Mouse (Mus musculus): Measurements from ENCODE around the gene Trpv4. TPM values are rescaled to one million over a fixed set of nuclear protein-coding genes. Genes with fewer than 3 reads are reported as not detected.

Gene Trpv4
- total RNA-seq, 2 experiments from 2014 or later, result 2.8 to 3.1 TPM

DNA sequence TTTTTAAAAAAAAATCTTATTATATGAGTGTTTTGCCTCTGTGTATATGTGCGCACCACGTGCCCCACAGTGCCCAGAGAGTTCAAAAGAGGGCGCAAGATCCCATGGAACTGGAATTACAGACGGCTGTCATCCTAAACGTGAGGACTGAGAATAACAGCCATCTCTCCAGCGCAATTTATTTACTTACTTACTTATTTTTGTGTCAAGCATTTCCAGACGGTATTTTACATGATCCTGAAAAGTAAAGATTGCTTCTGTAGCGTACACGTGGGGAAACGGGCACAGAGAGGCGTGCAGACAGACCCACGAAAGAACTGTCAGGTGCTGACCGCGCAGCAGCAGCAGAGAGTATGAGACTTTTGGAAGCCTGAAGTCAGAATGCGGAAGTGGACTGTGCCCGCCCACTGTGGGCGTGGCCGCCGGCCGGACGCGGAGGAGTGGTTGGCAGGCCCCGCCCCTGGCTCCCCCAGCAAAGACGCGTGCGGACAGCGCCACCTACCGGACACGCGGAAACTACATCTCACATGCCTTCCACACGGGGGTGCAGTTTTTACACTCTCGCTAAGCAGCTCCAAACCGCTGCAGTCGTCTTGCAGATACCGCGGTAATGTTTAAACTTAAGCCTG is 9.1 kb upstream of the Trpv4 start:
- DNase-seq, result peak; percentile 100

DNA sequence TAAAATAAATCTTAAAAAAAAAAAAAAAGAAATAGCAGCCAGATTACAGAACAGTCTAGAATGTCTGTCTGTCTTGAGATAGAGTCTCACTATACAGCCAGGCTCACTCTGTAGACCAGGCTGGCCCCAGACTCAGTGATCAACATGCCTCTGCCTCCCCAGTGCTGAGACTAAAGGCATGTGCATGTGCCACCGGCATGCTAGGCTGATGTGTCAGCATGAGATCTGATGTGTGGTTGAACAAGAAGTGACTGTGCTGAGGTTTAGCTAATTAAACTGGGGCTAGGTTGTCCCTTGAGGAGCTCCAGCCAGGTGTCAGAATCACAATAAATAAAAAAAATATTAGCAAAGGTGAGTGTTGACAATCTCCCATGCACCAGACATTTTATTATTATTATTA is 8.4 kb upstream of the Trpv4 start:
- no peak for DNase-seq

DNA sequence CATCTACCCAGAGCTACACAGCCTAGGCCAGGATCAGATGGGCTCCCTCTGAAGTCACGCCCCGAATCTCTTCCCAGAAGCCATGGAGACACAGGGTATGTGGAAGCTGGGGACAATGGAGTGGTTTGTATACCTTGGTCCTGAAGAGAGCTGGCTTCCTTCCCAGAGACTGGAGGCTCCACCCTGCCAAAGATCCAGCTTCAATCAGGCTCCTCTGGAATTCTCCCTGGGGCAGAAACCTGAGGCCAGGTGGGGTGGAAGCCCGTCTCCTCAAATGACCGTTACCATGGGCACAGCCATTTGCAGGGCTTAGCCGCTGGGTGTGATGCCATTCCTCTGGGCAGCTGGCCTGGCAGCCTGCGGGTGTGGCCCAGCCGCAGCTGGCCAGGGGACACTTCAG is 6.5 kb upstream of the Trpv4 start:
- no peak for DNase-seq

DNA sequence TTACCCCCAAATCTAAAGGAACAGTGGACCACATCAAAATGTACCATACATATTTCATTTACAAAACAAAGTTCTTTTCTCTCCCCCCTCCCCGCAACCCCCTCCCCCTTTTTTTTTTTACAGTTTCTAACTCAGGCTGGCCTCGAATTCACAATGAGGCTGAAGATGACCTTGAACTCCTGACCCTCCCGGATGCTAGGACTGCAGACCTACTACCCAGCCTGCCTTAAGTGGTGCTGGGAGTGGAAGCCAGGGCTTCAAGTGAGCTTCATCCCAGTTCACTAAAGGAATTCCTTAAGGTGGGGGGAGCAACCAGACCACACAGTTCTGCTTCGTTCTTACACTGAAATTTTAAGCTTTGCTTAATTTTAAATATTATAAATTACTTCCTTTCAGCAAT is 5.9 kb upstream of the Trpv4 start:
- no peak for DNase-seq

DNA sequence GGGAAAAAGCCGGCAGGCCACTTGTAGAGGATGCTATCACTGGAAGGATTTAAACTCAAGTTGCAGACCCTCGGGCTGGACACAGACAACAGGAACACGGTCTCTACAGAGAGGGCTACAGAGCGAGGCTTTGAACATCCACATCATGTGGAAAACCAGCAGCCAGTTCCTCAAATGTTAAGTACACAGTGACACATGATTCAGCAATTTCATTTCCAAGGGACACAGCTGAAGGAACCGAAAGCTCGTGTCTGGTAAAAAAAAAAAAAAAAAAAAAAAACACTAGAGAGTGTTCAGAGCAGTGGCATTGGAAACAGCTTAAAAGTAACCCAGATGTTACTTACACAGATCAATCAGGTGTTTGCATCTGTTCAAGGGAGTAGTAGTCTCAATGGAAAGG is 2.8 kb upstream of the Trpv4 start:
- DNase-seq, result no peak

DNA sequence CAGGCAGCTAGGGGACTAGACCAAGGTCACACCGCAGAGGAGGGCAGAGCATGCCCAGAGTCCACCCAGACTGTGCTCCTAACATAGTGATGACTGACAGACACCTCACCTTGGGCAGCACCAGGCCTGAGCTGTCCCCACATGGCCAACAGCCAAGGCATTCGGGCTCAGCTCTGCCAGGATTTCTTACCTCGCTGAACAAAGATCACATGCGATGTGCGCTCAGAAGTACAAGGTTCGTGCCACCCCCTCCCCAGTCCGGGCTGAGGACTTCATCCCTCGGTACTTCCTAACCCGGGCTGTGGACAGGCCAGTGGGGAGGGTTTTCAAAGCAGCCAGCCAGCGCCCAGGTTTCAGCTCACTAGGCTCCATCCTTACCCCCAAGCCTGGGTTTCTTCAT is 795 bp downstream of the Trpv4 start:
- DNase-seq, result no peak

DNA sequence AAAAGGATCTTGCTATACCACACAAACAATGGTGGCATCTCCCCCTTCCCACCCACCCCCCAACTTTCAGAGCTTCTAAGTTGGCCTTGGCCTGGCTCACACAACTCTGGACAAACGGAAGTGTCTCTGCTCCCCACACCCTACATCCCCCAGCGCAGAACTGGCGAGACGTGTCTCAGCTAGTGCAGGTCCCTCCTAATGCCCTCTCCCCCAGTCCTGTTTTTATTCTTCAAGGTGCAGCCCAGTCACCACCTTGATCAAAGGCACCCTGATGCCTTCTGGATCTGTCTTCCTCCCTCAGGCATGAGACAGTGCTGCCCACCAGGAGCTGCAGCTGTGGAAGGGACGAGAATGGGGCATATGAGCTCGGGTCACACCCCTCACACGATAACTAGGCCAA is 1.9 kb downstream of the Trpv4 start:
- no peak for DNase-seq

DNA sequence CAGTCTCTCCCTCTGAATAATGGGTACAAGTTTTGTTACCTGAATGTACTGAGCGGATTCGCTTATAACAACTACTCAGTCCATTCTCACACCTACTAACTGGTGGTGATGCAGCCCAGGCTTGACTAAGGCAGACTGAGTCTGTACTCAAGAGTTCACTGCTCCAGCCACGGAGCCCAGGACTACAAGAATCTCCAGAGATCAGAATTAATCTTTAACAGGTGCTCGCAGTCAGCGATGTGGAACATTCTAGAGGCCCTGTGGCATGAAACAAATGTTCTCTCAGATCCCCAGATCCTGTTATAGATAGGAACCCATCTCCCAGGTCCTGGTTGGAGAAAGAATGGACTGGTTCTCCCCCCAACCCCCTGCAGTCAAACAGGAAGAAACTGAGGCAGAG is 2.5 kb downstream of the Trpv4 start:
- DNase-seq, result no peak

DNA sequence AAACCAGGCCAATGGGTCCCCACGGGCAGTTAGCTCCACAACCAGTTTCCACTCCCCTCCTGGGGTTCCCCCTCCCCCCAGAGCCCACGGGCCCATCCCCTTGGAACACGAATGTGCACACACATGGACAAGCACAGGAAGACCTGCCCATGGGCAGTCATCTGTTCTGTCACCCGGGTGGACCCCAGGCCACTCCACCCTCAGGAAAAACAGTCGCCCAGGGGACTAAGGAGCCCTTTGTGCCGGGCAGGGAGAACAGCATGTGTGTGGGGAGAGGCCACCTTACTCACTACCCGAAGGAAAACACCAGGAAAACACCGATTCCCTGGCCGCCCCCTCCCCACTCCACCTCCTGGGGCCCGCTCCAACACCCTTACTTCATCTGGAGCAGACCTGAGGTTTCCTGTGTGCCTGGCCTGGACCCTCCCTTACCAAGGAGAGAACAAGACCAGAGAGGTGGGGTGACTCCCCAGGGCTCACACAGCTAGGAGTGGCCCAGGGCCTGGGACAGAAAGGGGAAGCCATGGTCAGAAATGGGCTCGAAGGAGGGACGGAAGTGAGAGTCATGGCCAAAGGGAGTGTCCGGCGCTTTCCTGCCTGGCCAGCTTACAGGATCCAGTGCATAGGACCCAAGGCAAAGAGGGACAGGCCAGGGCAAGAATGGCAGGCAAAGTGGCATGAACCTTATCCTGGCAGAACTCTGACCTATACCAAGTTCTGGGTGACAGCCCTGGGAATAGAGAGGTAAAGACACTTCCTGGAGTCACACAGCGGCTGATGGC is 4.4 kb downstream of the Trpv4 start:
- peak; percentile 36 for DNase-seq

DNA sequence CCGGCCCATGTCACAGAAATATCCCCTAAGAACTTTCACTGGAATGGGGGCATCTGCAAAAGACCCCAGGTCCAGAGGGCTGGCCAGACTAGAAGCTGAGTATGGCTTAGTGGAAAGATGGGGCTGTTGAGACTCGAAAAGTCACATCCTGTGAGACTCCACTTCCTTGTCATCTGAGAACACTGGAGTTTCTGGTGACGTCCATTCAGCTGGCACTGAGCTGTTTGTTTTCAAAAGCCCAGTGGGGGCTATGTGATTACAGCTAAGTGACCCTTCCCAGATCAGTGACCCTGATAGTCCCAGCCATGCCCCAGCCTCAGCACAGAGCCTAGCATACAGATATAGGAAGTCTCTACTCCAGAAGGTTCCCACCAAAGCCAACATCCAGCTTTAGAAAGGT is 6.8 kb downstream of the Trpv4 start:
- DNase-seq, result no peak

DNA sequence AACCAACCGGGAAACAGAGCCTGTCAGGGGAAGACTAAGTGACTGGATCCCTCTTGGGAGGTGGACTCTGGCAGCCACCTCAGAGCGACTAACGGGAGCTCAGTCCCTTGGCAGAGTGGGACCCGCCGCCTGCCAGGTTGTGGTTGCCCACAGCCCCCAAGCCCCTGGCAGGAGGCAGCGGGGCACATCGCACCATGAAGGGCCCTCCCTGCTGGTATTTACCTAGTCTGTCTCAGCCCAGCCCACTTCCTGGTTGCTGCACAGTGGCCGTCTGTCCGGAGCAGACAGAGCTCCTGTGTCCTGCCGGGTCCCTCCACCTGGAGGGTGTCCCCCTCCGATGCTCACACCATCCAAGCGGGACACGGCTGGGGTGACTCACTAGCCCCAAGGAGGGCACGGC is 7.2 kb downstream of the Trpv4 start:
- DNase-seq, result no peak

DNA sequence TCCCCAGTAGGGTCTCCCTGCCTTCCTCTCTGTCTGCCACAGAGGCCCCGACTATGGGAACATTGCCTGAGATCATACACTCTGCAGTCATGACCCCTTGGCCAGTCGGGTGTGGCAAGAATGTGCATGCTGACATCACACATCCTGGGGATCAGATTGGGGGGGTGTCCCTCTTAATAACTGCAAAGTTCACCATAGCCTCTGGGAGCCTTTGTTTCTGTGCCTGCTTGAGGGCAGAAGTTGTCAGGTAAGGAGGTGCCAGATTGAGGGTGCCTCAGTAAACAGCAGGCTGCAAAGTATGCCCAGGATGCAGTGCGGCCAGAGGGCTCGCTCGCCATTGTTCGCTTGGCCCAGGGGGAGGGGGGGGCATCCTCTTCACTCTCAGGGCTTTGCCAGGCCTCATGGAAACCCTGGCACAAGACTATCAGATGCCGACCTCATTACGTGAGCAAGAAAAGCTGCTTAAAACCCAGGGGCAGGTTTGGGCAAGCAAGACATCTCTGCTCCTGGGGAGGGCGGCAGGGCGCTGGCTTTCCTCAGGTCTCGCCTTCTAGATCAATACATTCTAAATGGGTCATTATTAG is 9.4 kb downstream of the Trpv4 start:
- DNase-seq, result peak; percentile 29

DNA sequence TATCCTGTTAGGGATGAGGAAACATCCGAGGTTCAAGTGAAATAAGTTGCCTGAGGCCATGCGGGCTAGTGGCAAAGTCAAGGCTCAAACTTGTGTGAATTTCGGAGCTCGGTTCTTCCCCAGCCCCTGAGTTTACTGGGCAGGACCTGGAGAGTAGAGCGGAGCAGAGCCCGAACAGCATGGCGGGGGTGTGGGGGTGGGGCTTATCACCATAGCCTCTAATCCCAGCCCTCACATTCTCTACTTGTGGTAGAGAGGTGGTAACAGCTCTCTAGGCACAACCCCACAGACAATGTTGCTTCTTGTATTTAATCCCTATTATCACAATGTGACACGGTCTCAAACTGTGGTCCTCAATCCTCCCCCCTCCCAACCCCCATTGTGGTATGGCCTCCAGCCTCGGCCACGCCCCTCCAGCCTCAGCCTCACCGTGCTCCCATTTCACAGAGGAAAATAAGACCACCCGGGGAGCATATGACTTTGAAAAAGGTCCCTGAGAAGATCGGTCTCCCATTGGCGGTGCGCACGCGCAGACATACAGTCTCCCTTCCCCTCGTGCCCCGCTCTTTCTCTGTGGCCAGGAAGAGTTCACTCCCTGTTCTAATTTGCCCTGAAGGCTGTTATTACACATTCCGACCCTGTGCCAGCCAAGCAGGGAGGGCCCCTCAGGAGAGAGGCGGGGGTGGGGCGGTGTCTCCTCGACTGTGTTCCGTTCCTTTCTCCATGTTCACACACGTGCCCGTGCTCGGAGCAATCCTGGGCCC is 10.8 kb downstream of the Trpv4 start:
- peak; percentile 40 for DNase-seq

DNA sequence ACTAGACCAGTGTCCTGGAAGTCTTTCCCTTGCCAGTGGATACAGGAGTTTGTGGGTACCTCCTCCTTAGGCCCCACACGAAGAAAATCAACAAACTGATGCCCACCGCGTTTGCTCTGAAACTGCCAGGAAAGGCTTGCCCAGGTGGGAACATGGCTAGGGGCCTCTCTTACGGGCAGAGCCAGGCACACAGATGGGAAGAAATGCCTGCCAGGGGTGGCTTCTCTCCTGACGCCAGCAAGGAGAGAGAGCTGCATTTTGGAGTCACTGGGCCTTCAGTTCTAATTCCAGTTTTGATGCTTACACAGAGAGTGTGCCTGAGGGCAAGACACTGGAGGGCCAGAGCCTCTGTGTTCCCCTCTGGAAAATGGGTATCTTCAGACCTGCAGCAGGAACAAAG is 12.3 kb downstream of the Trpv4 start:
- DNase-seq, result no peak

DNA sequence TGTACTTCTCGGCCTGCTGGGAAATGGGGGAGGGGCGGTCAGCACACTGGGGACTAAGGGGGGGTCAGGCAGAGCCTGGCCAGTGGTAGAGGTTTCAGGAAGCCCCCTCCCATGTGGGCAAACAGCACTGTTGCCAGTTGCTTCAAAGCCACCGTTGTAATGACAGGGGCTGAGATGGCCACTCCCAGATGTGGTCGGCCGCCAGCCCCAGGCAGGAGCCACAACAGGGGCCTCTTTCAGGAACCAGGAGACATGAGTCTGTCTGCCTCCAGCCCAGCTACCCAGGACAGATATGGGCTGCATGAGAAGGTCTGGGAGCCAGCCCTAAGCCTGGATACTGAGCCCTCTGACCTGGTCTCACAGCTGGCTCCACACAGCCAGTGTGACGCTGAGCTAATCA is 13.3 kb downstream of the Trpv4 start:
- no peak for DNase-seq

DNA sequence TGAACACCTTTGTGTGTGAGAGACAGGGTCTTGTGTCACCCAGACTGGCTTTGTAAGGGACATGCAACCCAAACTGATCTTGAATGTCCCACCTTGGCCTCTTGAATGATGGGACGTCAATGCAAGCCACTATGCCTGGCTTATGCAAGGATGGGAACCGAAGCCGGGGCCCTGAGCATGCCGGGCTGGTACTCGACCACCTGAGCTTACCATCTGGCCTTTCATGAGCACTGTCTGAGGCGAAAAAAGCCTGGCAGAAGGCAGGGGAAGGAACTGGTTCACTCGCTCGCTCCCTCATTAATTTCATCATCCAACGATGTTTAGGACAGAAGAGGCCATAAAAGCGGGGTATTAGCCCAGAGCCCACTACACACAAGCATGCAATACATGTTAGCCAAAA is 17.4 kb downstream of the Trpv4 start:
- DNase-seq, result no peak

DNA sequence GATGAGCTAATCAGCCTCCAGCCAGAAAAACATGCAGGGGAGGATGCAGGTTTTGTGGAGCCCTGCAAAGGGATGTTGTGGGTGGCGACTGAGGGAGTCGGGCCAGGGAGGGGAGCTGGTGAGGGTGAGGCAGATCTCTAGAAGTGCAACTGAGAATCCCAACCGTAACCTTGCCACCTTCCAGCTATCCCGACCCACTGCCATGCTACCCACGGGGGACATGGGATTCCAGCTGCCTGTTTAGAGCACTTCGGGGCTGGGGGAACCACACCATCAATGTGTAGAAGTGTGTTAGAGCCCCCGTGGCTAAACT is 18.6 kb downstream of the Trpv4 start:
- no peak for DNase-seq

DNA sequence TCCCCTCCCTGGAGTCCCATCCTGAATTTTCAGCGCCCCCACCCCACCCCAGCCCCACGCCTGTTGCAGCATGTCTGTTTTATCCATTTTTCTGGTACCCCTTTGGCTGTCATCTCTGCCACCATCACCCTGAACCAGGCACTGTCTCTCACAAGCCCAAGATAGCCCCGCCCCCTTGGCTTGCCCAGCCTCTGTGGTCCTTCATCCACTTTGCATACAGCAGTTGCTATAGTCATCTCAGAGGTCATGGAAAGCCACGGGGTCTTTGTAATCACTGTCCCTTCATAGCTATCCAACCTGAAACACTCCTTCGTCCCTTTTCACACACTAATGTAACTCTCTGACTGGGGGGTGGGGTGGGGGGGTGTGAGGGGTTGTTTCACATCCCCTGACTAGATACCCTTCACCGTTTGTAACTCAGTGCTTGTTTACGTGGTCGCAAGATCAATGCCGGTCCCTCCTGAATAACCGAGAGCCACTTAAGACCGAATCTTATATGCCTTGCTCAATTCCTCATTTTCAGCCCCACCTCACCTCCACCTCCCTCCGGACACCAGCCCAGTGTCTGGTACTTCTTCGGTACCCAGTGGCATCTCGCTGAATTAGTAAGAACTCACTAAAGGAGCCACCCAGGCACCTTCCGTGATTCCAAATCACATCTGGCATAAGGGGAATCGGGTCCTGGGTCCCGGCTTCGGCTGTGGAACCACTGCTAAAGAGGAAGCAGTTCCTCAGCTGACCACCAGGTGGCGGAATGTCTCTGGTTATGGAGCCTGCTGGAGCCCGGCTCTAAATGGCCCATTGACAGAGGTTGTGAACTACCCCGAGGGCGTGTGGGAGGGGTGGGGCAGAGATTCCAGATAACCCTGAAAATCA is 19.2 kb downstream of the Trpv4 start:
- peak; percentile 92 for DNase-seq

DNA sequence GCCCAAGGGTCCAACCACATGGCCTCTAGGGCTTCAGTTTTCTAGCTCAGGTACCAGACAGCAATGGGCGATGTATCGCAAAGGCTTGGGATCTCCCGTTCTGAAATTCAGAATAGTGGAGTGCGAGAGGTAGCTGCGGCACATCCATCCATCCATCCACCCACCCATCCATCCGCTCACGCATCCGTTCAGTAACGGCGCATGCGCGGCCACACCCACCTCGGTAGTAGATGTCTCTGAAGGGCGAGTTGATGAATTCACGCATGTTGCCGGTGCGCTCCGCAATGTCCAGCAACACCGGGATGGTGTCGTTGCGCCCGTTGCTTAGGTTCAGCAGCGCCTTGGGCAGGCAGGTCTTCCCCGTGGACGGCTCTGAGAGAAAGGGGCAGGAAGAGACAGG is 22.1 kb downstream of the Trpv4 start:
- DNase-seq, result no peak

DNA sequence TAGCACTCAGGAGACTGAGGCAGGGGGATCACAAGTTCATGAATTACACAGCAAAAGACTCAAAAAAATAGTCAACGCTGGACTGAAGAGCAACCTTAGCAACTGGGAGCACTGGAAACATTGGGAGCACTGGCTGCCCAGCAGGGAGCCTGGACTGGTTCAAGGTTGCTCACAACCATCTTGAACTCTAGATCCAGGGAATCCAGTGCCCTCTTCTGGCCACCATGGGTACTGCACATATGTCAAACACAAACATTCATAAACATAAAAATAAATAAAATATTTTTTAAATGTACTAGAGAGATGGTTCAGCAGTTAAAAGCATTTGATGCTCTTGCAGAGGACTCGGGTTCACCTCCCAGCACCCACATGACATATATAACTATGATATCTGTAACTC is 26.9 kb downstream of the Trpv4 start:
- DNase-seq, result no peak

DNA sequence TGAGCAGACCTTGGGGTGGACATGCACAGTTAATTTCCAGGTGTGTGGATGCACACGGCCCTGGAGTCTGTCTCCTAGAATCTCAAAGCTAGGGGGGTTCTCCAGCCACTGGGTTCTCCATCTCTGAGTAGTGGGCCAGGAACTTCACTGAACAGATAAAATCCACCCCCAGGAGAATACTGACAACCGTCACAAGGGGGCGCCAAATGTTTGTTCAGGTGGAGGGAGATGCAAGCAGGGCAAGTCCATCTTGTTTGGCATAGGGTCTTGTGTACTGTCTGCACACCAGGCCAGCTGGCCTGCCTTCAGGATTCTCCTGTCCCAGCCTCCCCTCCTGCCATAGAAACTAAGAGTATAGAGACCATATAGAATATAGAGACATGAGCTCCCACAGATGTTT is 32.6 kb downstream of the Trpv4 start:
- DNase-seq, result peak; percentile 79

DNA sequence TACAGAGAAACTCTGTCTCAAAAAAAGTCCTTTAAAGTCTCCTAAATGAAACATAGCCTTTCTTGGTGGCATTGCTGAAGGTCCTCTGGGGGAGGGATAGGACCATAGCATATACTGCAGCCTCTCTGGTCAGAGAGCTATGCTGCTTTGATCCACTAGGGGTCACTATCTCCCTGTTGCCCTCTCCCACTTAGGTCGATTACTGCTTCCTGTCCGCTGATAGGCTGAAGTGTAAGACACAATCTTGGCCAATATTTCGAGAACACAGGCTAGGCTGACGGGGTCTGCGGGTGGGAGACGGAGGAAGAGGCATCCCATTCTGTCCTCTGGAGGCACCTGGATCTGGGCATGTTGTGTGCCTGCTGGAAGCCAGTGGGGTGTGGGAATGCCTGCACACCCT is 37.9 kb downstream of the Trpv4 start:
- no peak for DNase-seq

DNA sequence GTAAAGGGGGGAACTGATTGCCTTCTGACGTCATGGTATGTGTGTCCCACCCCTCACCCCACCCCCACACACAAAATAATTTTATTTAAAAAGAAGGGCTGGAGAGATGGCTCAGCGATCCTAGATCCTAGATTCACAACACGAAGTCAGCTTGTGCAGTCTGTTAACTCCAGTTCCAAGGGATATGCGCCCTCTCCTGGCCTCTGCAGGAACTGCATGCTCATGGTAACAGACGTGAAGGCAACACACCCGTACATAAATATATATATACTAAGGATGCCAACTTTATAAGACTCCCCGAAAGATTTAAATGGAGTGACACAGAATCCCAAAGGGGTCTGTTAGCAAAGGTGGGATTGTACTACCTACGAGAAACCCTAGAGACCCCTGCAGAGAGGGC is 39.4 kb downstream of the Trpv4 start:
- peak; percentile 86 for DNase-seq
